ENCODE assay signal across 9 mouse cellular contexts in genomic region chr1:162004821-162005770, GRCm38 (mm10). TPM values are rescaled to one million over a fixed set of nuclear protein-coding genes. Genes with fewer than 3 reads are reported as not detected.
A peak's percentile ranks its signal among the peaks of the same experiment; 100 is the strongest.
DNase-seq lines count a peak whose midpoint lies in the region; ATAC-seq and TF ChIP-seq lines count a peak whose summit lies in the region.
"Had no signal": no experiment of that assay in that cellular context is flagged by ENCODE, and none has a peak within 500 bp of the region (broad histone marks: within the 10 kb centered on the region; RNA-seq: fewer than 3 reads in every experiment).

No protein-coding gene starts in this region.

- intact Hi-C loops in heart, postnatal 25 days (cut with DNase I): no loop called here

- TF ChIP-seq CTCF in stomach, postnatal 0 days (IDR thresholded peaks at IDR 0.05; ENCODE audit: low read depth): peak; percentile 85

- H3K9ac ChIP-seq in midbrain, embryonic 16.5 days (ENCODE audit: low read depth, low read length): no peak overlapping the region
- peak overlapping the region; percentile 69 for H3K9ac ChIP-seq in embryonic facial prominence, embryonic 13.5 days
- 0 out of 2 replicates have a peak overlapping the region, but pooled peaks have one; percentile 5 for H3K9ac ChIP-seq in stomach, postnatal 0 days (ENCODE audit: low read length)

- H3K4me1 ChIP-seq in midbrain, embryonic 10.5 days: peaks cover 39% of the 10 kb centered on the region
- peaks cover 5% of the 10 kb centered on the region for H3K4me1 ChIP-seq in midbrain, embryonic 16.5 days (ENCODE audit: control insufficient read depth, insufficient read depth, low read length)
- peaks cover 83% of the 10 kb centered on the region for H3K4me1 ChIP-seq in embryonic facial prominence, embryonic 13.5 days
- peaks cover 11% of the 10 kb centered on the region; the same call in 1 of the 2 replicates for H3K4me1 ChIP-seq in stomach, postnatal 0 days (replicated peaks; ENCODE audit: control insufficient read depth, insufficient read depth)

- H3K27me3 ChIP-seq in midbrain, embryonic 10.5 days (ENCODE audit: low read depth, poor library complexity, severe bottlenecking): no peaks in the 10 kb centered on the region
- H3K27me3 ChIP-seq in midbrain, embryonic 16.5 days (ENCODE audit: control insufficient read depth, insufficient read depth, low read depth, low read length): no peaks in the 10 kb centered on the region
- no peaks in the 10 kb centered on the region for H3K27me3 ChIP-seq in embryonic facial prominence, embryonic 13.5 days
- no peaks in the 10 kb centered on the region for H3K27me3 ChIP-seq in stomach, postnatal 0 days (ENCODE audit: control insufficient read depth, insufficient read depth, low read length)

- H3K9me3 ChIP-seq in midbrain, embryonic 10.5 days (replicated peaks): no peaks in the 10 kb centered on the region
- no peaks in the 10 kb centered on the region for H3K9me3 ChIP-seq in midbrain, embryonic 16.5 days (replicated peaks; ENCODE audit: control insufficient read depth, low read length, poor library complexity, severe bottlenecking)
- no peaks in the 10 kb centered on the region for H3K9me3 ChIP-seq in embryonic facial prominence, embryonic 13.5 days
- H3K9me3 ChIP-seq in stomach, postnatal 0 days (ENCODE audit: control insufficient read depth, low read length): no peaks in the 10 kb centered on the region
- H3K9me3 ChIP-seq: G1E had no signal

- no peaks in the 10 kb centered on the region for H3K36me3 ChIP-seq in midbrain, embryonic 10.5 days
- 0 out of 2 replicates have a peak, but pooled peaks cover 3% of the 10 kb centered on the region for H3K36me3 ChIP-seq in midbrain, embryonic 16.5 days (ENCODE audit: control insufficient read depth, insufficient read depth, low read length)
- H3K36me3 ChIP-seq in embryonic facial prominence, embryonic 13.5 days: no peaks in the 10 kb centered on the region
- H3K36me3 ChIP-seq in stomach, postnatal 0 days (ENCODE audit: control insufficient read depth, insufficient read depth, low read length): no peaks in the 10 kb centered on the region
- H3K36me3 ChIP-seq: G1E had no signal

- ATAC-seq in midbrain, embryonic 16.5 days: no peak
- ATAC-seq in embryonic facial prominence, embryonic 13.5 days (ENCODE audit: insufficient number of reproducible peaks, insufficient read depth, low FRiP score, low TSS enrichment, low read depth): no peak
- peak; percentile 81 for ATAC-seq in megakaryocyte, adult 5-6 weeks (ENCODE audit: poor library complexity, severe bottlenecking)
- ATAC-seq in stomach, postnatal 0 days (ENCODE audit: low FRiP score, low TSS enrichment): peak; percentile 76; the same call in 1 of the 2 replicates

- no peak overlapping the region for H3K4me2 ChIP-seq in midbrain, embryonic 16.5 days (ENCODE audit: low read length)
- H3K4me2 ChIP-seq in embryonic facial prominence, embryonic 13.5 days: peak overlapping the region; percentile 49
- peak overlapping the region; percentile 39 for H3K4me2 ChIP-seq in stomach, postnatal 0 days (replicated peaks; ENCODE audit: low read depth)

- 62% methylated on average over 23 of the region's 23 CpGs for WGBS in midbrain, embryonic 10.5 days
- WGBS in midbrain, embryonic 16.5 days: 56% methylated on average over 23 of the region's 23 CpGs
- 28% methylated on average over 23 of the region's 23 CpGs for WGBS in embryonic facial prominence, embryonic 13.5 days
- WGBS in stomach, postnatal 0 days: 24% methylated on average over 23 of the region's 23 CpGs

- DNase-seq in midbrain, embryonic 10.5 days (ENCODE audit: low spot score): no peak
- DNase-seq in heart, postnatal 25 days (ENCODE audit: low spot score): peak; percentile 40
- peak; percentile 72 to 83 for DNase-seq in kidney, postnatal 4 days
- DNase-seq in stomach, postnatal 0 days (ENCODE audit: low spot score): peak; percentile 46
- no peak for DNase-seq in left cerebral cortex, adult 8-10 months (ENCODE audit: low spot score in 2 of 2)

- H3K27ac ChIP-seq in midbrain, embryonic 10.5 days (replicated peaks): peak overlapping the region; percentile 69
- no peak overlapping the region for H3K27ac ChIP-seq in midbrain, embryonic 16.5 days (ENCODE audit: low read length)
- H3K27ac ChIP-seq in embryonic facial prominence, embryonic 13.5 days: peak overlapping the region; percentile 99
- peak overlapping the region; percentile 83 for H3K27ac ChIP-seq in stomach, postnatal 0 days (replicated peaks)

- no peak overlapping the region for H3K4me3 ChIP-seq in midbrain, embryonic 10.5 days
- H3K4me3 ChIP-seq in midbrain, embryonic 16.5 days (ENCODE audit: low read depth, low read length): no peak overlapping the region
- H3K4me3 ChIP-seq in embryonic facial prominence, embryonic 13.5 days: peak overlapping the region; percentile 14
- H3K4me3 ChIP-seq in stomach, postnatal 0 days (ENCODE audit: low read depth, low read length): 0 out of 2 replicates have a peak overlapping the region, but pooled peaks have one; percentile 6

- no peak for TF ChIP-seq EP300 in stomach, postnatal 0 days (optimal IDR thresholded peaks at IDR 0.05)

RNA-seq across cellular contexts. Expression of gene 4930558K02Rik, which starts 25.7 kb away (rescaled TPM):
- polyA plus RNA-seq in midbrain, embryonic 10.5 days (2016; fragmentation: Nextera tagmentation; extraction: Ambion mirVana): 0.14 TPM in 1 of 2 replicates, not detected in the other
- polyA plus RNA-seq in midbrain, embryonic 16.5 days (2015; fragmentation: Nextera tagmentation; extraction: Ambion mirVana): 0.19 TPM in 1 of 2 replicates, not detected in the other
- not detected in 2 replicates for polyA plus RNA-seq in embryonic facial prominence, embryonic 13.5 days (2015; fragmentation: Nextera tagmentation; extraction: Ambion mirVana)
- not detected for total RNA-seq in heart, postnatal 25 days (2021)
- not detected in 2 replicates for total RNA-seq in megakaryocyte, adult 5-6 weeks (2015)
- total RNA-seq in megakaryocyte, adult 5-6 weeks (2017): not detected in 2 replicates
- not detected in 2 replicates for polyA plus RNA-seq in stomach, postnatal 0 days (2015; fragmentation: Nextera tagmentation; extraction: Ambion mirVana)
- under 1 TPM in 1 of 4 experiments, not detected in 3; 0.36 TPM for total RNA-seq in left cerebral cortex, adult 8-10 months (2022)
- total RNA-seq: G1E had no signal
- polyA plus RNA-seq: G1E had no signal

RNA-seq across cellular contexts. Expression of gene Pigc, which starts 36.1 kb away (rescaled TPM):
- polyA plus RNA-seq in midbrain, embryonic 10.5 days (2016; fragmentation: Nextera tagmentation; extraction: Ambion mirVana): 24.2 and 29.5 TPM in 2 replicates
- polyA plus RNA-seq in midbrain, embryonic 16.5 days (2015; fragmentation: Nextera tagmentation; extraction: Ambion mirVana): 34.0 and 34.7 TPM in 2 replicates
- 50.4 and 51.4 TPM in 2 replicates for polyA plus RNA-seq in embryonic facial prominence, embryonic 13.5 days (2015; fragmentation: Nextera tagmentation; extraction: Ambion mirVana)
- 10 to 100 TPM; 16.5 to 16.9 TPM for total RNA-seq in heart, postnatal 25 days (2021)
- 11.7 and 13.5 TPM in 2 replicates for total RNA-seq in megakaryocyte, adult 5-6 weeks (2015)
- total RNA-seq in megakaryocyte, adult 5-6 weeks (2017): 19.1 and 23.2 TPM in 2 replicates
- 29.5 and 29.9 TPM in 2 replicates for polyA plus RNA-seq in stomach, postnatal 0 days (2015; fragmentation: Nextera tagmentation; extraction: Ambion mirVana)
- 10 to 100 TPM; 11.2 to 18.9 (median 14.7) TPM for total RNA-seq in left cerebral cortex, adult 8-10 months (2022)

Comparison
In these comparisons a context has a peak if more than half of its experiments do, and no peak if none do; other contexts are left out.
1. DNase-seq: peak in heart, postnatal 25 days (single experiment), kidney, postnatal 4 days (2 of 2) and stomach, postnatal 0 days (single experiment); none in midbrain, embryonic 10.5 days (single experiment) and left cerebral cortex, adult 8-10 months (0 of 2).
2. H3K4me3 ChIP-seq: peak in embryonic facial prominence, embryonic 13.5 days (single experiment) and stomach, postnatal 0 days (single experiment); none in midbrain, embryonic 10.5 days (single experiment) and midbrain, embryonic 16.5 days (single experiment).
3. ATAC-seq: peak in megakaryocyte, adult 5-6 weeks (single experiment) and stomach, postnatal 0 days (single experiment); none in midbrain, embryonic 16.5 days (single experiment) and embryonic facial prominence, embryonic 13.5 days (single experiment).